Mouse (Mus musculus) neural tube, embryonic 11.5 days (tissue): ENCODE measurements around the gene Rap1gap2. TPM values are rescaled to one million over a fixed set of nuclear protein-coding genes. Genes with fewer than 3 reads are reported as not detected.

Experiments used
- ATAC-seq: fragments of 200-750 bp; cut with Nextera tagmentation; 2 replicates; pipeline ENCODE4 v1.8.0; 2017; ENCODE audit warnings: moderate number of reproducible peaks, mild to moderate bottlenecking, moderate TSS enrichment, moderate library complexity; ENCODE audit not compliant: insufficient read depth, low FRiP score, low TSS enrichment
- DNase-seq: peaks from one replicate; pipeline ENCODE4 v3.0.0-alpha.2; 2015; ENCODE audit warnings: low spot score
- H3K27ac ChIP-seq: fragments of 300-500 bp; sonication (generic); 2 replicates; pipeline ENCODE4 v1.5.1; 2014; ENCODE audit warnings: low read depth, mild to moderate bottlenecking, low read length
- H3K27me3 ChIP-seq: fragments of 300-500 bp; sonication (generic); 2 replicates; pipeline ENCODE4 v1.6.1; 2014; ENCODE audit warnings: mild to moderate bottlenecking, low read length, mixed read lengths; ENCODE audit not compliant: control insufficient read depth, insufficient read depth
- H3K36me3 ChIP-seq: fragments of 300-500 bp; sonication (generic); 2 replicates; pipeline ENCODE4 v1.6.1; 2014; ENCODE audit warnings: mild to moderate bottlenecking, low read length, moderate library complexity, mixed read lengths; ENCODE audit not compliant: control insufficient read depth, insufficient read depth
- H3K4me1 ChIP-seq: fragments of 300-500 bp; sonication (generic); 2 replicates; pipeline ENCODE4 v1.6.1; 2014; ENCODE audit warnings: low read length, mixed read lengths; ENCODE audit not compliant: control insufficient read depth, insufficient read depth
- H3K4me2 ChIP-seq: fragments of 300-500 bp; sonication (generic); 2 replicates; pipeline ENCODE4 v1.6.1; 2014; ENCODE audit warnings: low read depth, mild to moderate bottlenecking, moderate library complexity
- H3K4me3 ChIP-seq: fragments of 300-500 bp; sonication (generic); 2 replicates; pipeline ENCODE4 v1.5.1; 2014; ENCODE audit warnings: low read depth, low read length
- H3K9ac ChIP-seq: fragments of 300-500 bp; sonication (generic); 2 replicates; pipeline ENCODE4 v1.6.1; 2014; ENCODE audit warnings: mild to moderate bottlenecking, low read length
- H3K9me3 ChIP-seq: fragments of 300-500 bp; sonication (generic); 2 replicates; pipeline ENCODE4 v1.6.1; 2016; ENCODE audit warnings: low read length; ENCODE audit not compliant: control insufficient read depth
- WGBS: fragments of 180-500 bp; shearing (Covaris S2); extraction: QIAGEN DNeasy Blood & Tissue Kit; methylation state at CpG from one replicate; pipeline ENCODE4 v1.1.7; 2014; 5-methylcytosine and 5-hydroxymethylcytosine counted together
- polyA plus RNA-seq: library from polyadenylated mRNA; unstranded; fragments of >200 nt; fragmentation: Nextera tagmentation; extraction: Ambion mirVana; gene quantifications from 2 replicates; pipeline ENCODE4 v1.2.1, GENCODE M21; 2014

The Rap1gap2 gene
- polyA plus RNA-seq, 1 experiment from 2014 or later: 3.3 TPM

DNA sequence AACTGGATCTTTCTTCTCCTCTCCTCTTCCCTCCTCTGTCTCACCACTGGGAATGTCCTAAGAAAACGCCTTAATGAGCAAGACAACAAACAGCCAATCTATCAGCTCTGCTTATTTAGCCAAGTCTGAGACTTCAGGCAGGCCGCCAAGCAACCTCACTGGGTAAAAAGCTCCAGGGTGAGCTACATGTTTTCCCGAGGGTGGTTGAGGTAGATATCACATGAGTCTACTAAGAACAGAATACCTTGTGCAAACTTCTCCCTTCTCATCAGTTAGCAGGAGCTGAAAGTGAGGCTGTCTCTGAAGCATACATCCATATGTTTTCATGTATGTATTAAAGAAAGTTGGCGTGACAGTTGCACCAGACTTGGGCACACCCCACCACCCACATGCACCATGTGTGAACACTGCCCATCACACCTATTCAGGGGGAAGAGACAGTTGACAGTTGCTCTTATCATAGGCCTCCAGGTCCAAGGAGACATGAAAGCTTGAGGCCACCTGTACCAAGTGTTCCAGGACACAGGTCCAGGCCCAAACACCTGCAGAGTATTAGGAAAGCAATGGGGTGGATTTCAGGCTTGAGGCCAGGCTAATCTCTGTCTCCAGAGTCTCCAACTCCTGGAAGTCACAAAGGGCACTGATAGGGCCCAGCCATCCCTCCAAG is 35.8 kb downstream of the Rap1gap2 start:
- 80% methylated on average over 4 of the region's 4 CpGs for WGBS
- Histone ChIP-seq H3K4me1 (no peaks in the 10 kb centered on the region), H3K9me3 (no peaks in the 10 kb centered on the region), H3K27me3 (no peaks in the 10 kb centered on the region), H3K27ac (no peak overlapping the region), H3K36me3 (no peaks in the 10 kb centered on the region), H3K4me2 (no peak overlapping the region), H3K9ac (no peak overlapping the region), H3K4me3 (no peak overlapping the region)
- no peak for ATAC-seq
- DNase-seq: no peak

DNA sequence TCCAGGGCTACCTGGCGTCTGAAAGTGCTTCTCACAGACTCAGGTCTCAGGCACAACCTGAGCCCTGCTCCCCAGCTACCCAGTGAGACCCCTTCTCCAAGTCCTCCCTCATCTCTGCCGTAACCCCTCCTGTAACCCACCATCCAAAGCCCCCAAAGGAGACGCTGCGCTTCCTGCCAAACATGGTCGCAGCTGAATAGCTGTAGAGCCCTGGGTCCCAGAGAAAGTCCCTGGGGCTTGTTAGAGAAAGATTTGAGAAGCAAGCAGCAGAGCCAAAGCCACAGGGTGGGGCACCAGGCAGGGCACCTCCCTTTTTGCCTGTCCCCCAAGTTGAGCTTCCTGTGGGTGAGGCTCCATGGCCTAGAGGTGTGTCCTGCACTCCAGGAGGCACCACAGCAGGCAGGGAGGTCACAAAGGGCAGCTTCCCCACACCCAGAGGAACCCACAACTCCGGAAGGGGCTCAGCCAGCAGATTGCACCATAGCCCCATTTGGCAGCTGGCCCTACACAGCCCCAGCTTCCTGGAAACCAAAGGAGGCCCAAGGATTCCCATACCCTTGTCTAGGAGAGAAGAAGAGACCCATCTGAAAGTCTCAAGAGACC is 38.2 kb downstream of the Rap1gap2 start:
- WGBS: 72% methylated on average over 6 of the region's 6 CpGs
- no peak overlapping the region for H3K4me2 ChIP-seq
- H3K9ac ChIP-seq: no peak overlapping the region
- H3K27me3 ChIP-seq: no peaks in the 10 kb centered on the region
- no peaks in the 10 kb centered on the region for H3K9me3 ChIP-seq
- no peaks in the 10 kb centered on the region for H3K4me1 ChIP-seq
- H3K4me3 ChIP-seq: no peak overlapping the region
- H3K27ac ChIP-seq: no peak overlapping the region
- ATAC-seq: no peak
- no peaks in the 10 kb centered on the region for H3K36me3 ChIP-seq
- DNase-seq: no peak

DNA sequence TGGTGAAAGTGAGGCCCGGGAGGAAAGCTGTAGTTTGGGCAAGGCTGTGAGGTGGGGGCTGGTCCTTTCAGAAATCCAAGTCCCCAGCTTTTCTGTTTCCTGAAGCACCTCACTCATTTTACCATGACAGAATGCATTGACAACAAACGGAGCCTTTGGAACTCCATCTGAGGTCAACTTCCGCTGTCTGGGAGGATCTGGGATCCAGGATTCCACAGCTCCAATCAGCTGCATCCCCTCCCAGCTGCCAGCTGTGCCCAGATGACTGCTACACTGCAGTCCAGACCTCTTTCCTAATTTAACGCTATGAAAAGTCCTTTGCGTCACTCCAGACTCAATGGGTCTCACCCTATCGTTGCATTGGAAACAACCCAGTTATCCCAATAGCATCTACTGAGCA is 41.0 kb downstream of the Rap1gap2 start:
- ATAC-seq: no peak
- Histone ChIP-seq H3K9ac (no peak overlapping the region), H3K4me1 (no peaks in the 10 kb centered on the region), H3K9me3 (no peaks in the 10 kb centered on the region), H3K27ac (no peak overlapping the region), H3K4me3 (no peak overlapping the region), H3K27me3 (no peaks in the 10 kb centered on the region), H3K36me3 (no peaks in the 10 kb centered on the region), H3K4me2 (no peak overlapping the region)
- DNase-seq: no peak
- 66% methylated on average over 6 of the region's 6 CpGs for WGBS

DNA sequence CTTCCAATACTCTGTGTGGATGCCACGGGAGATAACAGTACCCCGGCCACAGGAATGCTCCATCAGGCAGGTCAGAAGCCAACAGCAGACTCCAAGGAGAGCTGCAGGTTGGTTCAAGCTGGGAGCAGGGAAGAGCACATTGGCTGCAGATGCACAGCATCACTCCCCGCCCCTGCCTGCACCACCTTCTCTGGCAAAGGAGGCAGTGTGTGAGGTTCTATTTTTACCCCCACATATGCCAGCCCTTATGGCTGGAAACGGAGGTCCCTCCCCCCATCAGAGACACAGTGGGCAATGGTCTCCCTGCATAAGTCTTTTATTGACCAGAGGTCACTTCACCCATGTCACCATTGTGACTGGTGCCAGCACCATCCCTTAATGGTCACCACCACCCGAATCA is 42.3 kb downstream of the Rap1gap2 start:
- WGBS: 90% methylated on average over 5 of the region's 5 CpGs
- no peak for DNase-seq
- H3K27ac ChIP-seq: no peak overlapping the region

DNA sequence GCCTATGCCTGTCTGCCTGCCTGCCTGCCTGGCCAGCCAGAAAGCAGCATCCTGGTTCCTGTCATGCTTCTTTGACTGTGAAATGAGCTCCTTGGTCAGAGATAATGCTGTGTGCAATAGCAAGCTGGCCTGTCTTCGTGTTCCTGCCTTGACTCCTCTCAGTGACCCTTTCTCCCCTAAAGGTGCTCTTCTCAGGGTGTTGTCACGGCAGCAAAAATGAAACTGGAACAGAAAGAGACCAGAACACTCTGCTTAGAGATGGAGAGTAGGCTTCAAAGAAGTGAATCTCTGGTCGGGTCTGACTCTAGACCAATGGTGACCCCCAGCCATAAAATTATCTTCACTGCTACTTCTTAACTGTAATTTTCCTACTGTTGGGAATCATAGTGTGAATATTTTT is 42.7 kb downstream of the Rap1gap2 start:
- no peaks in the 10 kb centered on the region for H3K27me3 ChIP-seq
- DNase-seq (no peak), ATAC-seq (no peak)
- 87% methylated on average over 3 of the region's 3 CpGs for WGBS
- H3K9me3 ChIP-seq: no peaks in the 10 kb centered on the region
- H3K4me2 ChIP-seq: no peak overlapping the region
- H3K27ac ChIP-seq: no peak overlapping the region
- H3K36me3 ChIP-seq: no peaks in the 10 kb centered on the region
- H3K4me1 ChIP-seq: no peaks in the 10 kb centered on the region
- H3K4me3 ChIP-seq: no peak overlapping the region
- H3K9ac ChIP-seq: no peak overlapping the region

More for the DNA sequence above, 42.3 kb downstream of the Rap1gap2 start:
- Histone ChIP-seq H3K36me3 (no peaks in the 10 kb centered on the region), H3K4me2 (no peak overlapping the region), H3K9ac (no peak overlapping the region), H3K27me3 (no peaks in the 10 kb centered on the region), H3K4me3 (no peak overlapping the region), H3K9me3 (no peaks in the 10 kb centered on the region), H3K4me1 (no peaks in the 10 kb centered on the region)
- ATAC-seq: no peak

DNA sequence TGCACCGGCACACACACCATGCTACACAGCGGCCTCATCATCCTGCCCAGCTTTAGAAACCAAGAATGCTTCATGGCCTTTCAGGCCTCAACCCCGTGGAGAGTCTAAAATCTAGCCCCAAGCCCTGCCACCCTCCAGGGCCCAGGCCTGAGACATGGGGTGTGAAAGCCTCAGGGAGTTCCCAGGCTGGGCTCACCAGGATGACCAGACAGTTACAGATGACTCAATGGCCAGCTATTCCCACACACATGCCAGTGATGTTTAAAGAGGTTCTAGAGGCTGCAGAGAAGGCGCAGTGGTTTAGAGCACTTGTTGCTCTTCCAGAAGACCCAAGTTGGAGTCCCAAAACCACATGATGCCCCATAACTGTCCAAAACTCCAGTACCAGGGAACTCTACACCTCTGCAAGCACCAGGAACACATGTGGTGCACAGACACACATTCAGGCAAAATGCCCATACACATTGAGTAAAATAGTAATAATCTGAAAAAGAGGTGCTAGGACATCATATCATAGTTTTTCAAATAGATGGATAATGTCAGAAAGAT is 44.3 kb downstream of the Rap1gap2 start:
- Histone ChIP-seq H3K4me1 (no peaks in the 10 kb centered on the region), H3K4me2 (no peak overlapping the region), H3K9ac (no peak overlapping the region), H3K27ac (no peak overlapping the region), H3K36me3 (no peaks in the 10 kb centered on the region), H3K9me3 (no peaks in the 10 kb centered on the region), H3K27me3 (no peaks in the 10 kb centered on the region), H3K4me3 (no peak overlapping the region)
- ATAC-seq: no peak
- no peak for DNase-seq
- WGBS: 89% methylated on average over 4 of the region's 4 CpGs

DNA sequence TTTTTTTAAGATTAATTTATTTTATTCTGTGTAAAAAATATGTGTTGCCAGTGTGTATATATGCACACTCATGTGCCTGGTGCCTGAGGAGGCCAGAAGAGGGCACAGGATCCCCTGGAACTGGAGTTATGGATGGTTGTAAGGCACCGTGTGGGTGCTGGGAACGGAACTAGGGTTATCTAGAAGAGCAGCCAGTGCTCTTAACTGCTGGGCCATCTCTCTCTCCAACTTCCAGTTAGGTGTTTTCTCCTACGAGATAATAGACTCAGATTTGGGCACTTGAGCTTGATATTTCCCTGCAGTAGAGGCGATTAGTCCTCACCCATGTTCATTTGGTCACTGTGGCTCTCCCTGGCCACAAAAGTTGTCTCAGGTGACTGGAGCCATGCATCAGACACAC is 49.3 kb downstream of the Rap1gap2 start:
- H3K4me3 ChIP-seq: no peak overlapping the region
- ATAC-seq (no peak), DNase-seq (no peak)
- H3K27ac ChIP-seq: no peak overlapping the region
- no peak overlapping the region for H3K4me2 ChIP-seq
- no peak overlapping the region for H3K9ac ChIP-seq
- no peaks in the 10 kb centered on the region for H3K4me1 ChIP-seq
- no peaks in the 10 kb centered on the region for H3K9me3 ChIP-seq
- WGBS: 86% methylated on average over 4 of the region's 4 CpGs
- H3K27me3 ChIP-seq: no peaks in the 10 kb centered on the region
- H3K36me3 ChIP-seq: no peaks in the 10 kb centered on the region

DNA sequence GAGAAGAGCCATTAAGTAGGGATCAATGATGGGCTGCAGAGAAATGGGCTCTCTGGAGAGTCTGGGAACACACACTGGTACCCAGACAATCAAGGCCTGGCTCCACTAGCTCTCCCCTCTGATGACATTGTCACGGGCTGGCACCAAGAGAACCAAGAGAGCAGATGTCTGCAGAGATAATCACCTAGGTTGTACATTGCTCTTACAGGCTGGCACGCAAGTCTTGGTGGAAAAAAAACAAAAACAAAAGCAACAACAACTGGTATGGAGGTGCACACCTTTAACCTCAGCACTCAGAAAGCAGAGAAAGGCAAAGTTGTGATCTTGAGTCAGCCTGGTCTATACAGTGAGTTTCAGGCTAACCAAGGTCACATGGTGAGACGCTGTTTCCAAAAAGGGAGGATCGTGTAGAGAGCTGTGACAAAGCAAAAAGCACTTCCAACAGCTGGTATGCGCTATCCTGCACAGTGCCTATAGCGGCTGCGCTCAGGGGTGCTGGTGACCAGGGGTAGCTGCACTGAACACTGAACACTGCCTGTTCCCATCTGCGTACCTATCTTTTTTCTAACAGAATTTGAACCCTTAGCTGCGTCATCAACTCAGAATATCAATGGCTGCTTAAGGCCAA is 50.0 kb downstream of the Rap1gap2 start:
- Histone ChIP-seq H3K4me2 (no peak overlapping the region), H3K4me3 (no peak overlapping the region), H3K9me3 (no peaks in the 10 kb centered on the region), H3K9ac (no peak overlapping the region), H3K27ac (no peak overlapping the region), H3K36me3 (no peaks in the 10 kb centered on the region), H3K27me3 (no peaks in the 10 kb centered on the region), H3K4me1 (0 out of 2 replicates have a peak, but pooled peaks cover 2% of the 10 kb centered on the region)
- WGBS: 87% methylated on average over 9 of the region's 9 CpGs
- DNase-seq (no peak), ATAC-seq (no peak)
